Mouse (Mus musculus) ovary, adult 18-20 months (tissue): ENCODE results near the gene Gss.
"Not testable (repeated sequence)": the region's sequence is repeated elsewhere in the genome, so short reads cannot be mapped to it uniquely, and the experiment has no call there.

Experiments
- DNase-seq: peaks from one replicate; pipeline ENCODE4 v3.0.0; 2022; ENCODE audit warnings: low spot score, mixed read lengths

Gss gene

GRCm38 (mm10) chr2:155573996-155574395 is 18.6 kb downstream of the Gss start:
- no peak for DNase-seq

- DNase-seq = no peak
These were observed 19.6 kb downstream of the Gss start for GRCm38 (mm10) chr2:155573001-155573400.

- no peak for DNase-seq
These were observed 23.3 kb downstream of the Gss start for GRCm38 (mm10) chr2:155569223-155569807.

- no peak for DNase-seq
These were observed 24.9 kb downstream of the Gss start for GRCm38 (mm10) chr2:155567751-155568150.

DNA sequence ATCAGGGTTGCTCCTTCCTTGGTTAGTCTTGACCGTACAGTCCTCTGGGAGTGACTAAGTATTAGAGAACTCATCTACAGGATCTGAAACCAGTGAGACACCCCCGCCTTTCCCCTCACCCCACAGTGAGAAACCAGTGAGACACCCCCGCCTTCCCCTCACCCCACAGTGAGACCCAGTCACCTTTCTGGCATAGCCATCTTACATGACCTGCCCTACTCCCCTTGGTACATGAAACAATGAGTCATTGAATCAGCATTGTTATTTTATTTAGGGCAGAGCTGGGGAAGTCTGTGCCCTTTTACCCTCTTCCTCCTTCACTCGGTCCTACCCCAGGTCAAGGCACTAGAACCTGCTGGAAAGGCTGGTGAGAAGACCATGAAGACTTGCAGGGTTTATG is 29.7 kb downstream of the Gss start:
- DNase-seq = no peak

DNA sequence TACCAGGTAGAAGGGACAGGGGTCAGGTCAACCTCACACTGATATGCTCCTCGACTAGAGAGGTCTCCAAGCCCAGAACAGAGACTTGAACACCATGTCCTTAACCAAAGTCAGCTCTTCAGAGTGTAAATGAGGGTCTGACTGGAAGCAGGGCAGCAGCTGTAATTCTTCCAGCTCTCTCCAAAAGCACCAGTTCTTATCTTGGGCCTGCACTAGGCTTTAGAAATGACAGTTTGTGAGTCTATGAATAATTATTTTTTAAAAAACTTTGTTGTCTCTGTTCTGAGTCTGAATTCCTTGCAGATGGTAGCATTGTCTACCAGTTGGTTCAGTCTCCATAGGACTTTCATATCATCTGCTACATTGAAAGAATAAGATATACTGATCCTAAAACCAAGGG is 30.4 kb downstream of the Gss start:
- no peak for DNase-seq

GRCm38 (mm10) chr2:155554426-155554985 is 38.1 kb downstream of the Gss start:
- DNase-seq = no peak

- no peak for DNase-seq
These were observed 39.7 kb downstream of the Gss start for GRCm38 (mm10) chr2:155552949-155553354.

GRCm38 (mm10) chr2:155552336-155552735 is 40.3 kb downstream of the Gss start:
- no peak for DNase-seq

GRCm38 (mm10) chr2:155546955-155547354 is 45.7 kb downstream of the Gss start:
- DNase-seq = no peak

DNA sequence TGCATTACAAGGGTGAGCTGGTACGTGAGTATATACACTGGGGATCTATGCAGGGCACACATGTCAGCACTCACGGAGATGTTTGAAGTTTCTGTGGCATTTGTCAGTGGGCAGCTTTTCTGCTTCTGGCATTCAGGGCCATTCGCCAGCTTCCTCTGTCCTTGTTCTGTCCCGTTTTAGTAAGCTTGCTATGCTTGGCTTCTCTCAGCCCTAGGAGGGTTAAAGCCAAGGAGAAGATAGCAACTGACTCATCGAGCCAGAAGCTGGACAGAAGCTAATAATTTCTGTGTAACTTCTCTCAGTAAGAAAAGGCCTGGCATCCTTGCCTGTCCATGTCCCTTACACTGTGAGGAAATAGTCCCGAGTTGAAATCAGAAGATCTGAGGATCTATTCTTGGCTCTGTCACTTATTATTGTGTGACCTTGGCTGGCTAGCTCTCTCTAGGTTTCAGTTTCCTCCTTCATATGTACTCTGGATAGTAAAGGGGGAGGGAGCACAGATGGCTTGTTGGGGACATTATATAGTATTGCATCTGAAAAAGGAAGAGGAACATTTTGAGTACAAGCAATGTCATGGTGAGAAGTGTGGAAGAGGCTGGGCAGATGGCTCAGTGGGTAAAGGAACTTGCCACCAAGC is 51.7 kb downstream of the Gss start:
- peak; percentile 31 for DNase-seq

DNA sequence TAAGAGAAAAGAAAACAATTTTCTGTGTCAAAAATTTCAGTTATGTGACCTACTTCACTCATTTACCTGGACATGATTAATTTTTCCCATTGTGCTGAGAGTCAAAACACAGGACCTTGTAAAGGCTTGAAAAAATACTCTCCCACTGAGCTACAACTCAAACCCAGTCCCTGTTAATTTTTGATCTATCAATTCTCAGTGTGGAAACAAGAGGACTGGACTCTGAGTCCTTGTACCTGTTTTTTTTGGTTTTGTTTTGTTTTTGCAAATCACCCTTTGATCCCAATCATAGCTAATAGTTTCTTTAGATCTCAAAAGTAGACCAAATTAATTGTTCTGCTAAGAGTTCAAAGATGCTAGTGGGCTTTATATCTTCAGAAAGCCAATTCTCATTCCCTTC is 52.9 kb downstream of the Gss start:
- no peak for DNase-seq

DNA sequence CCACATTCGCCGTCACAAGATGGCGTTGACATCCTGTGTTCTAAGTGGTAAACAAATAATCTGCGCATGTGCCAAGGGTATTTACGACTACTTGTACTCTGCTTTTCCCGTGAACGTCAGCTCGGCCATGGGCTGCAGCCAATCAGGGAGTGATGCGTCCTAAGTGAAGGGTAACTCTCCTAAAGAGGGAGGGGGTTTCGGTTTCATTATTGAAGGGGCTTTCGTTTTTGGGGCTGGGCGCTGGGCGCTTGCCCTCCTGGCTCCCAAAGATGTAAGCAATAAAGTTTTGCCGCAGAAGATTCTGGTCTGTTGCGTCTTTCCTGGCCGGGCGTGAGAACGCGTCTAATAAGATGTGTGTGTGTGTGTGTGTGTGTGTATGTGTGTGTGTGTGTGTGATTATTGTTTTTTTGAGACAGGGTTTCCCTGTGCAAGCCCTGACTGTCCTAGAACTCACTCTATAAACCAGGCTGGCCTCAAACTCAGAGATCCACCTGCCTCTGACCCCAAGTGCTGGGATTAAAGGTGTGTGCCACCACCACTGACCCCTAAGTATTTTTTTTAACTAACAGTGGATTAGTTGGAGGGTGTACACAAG is 54.0 kb downstream of the Gss start:
- not testable (repeated sequence) for DNase-seq

- DNase-seq = no peak
These were observed 54.7 kb downstream of the Gss start for GRCm38 (mm10) chr2:155537761-155538462.

GRCm38 (mm10) chr2:155536292-155536691 is 56.3 kb downstream of the Gss start:
- DNase-seq = no peak

DNA sequence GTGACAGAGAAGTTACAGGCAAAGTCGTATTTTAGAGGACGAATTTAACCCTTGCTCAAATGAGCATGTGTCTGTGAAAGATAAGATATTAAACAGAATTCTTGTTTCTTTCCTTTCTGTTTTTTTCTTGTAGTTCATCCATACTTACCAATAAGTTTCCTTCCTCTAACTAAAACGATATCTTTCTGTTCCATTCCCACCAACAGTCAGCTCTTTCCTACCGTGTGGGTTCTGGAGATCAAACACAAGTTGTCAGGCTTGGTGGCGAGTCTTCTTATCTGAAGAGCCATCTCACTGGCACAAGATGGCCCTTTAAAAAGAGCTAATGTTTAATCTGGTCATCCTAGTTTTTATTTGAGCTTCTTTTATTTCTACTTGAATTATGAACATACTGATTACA is 65.2 kb downstream of the Gss start:
- no peak for DNase-seq

DNA sequence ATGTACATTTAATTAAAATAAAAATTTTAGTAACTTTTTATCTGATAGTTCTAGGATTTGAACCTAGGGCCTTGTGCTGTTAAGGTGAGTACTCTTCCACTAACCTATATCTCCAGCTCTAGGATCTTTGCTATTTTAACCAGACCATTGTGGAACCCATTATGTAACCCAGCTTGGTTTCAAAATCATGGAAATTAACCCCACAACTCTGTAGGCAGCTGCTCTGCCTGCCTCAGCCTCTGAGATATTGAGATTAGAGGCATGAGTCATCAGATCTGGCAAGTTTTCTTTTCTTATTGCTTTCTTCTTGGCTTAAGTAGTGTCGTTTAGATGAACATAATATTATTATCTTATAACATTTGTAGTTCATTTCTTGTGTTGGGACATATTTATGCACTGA is 68.2 kb downstream of the Gss start:
- no peak for DNase-seq

DNA sequence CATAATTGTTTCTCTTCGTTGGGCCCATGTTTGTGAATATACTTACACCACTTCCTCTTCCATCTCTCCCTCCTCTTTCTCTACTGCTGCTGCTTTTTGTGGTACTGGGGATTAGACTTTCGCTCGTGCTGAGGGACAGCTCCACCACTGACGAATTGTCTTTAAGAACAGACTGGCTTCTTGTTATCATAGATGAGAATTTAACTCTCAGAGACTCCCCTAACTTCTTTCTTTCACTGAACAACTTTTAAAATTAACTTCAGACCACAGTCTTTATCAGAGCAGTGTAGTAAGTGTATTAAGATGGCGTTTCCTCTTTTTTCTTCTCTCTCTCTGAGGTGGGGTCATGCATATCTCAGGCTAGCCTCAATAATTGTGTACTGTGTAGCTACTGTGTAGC is 68.9 kb downstream of the Gss start:
- no peak for DNase-seq

DNA sequence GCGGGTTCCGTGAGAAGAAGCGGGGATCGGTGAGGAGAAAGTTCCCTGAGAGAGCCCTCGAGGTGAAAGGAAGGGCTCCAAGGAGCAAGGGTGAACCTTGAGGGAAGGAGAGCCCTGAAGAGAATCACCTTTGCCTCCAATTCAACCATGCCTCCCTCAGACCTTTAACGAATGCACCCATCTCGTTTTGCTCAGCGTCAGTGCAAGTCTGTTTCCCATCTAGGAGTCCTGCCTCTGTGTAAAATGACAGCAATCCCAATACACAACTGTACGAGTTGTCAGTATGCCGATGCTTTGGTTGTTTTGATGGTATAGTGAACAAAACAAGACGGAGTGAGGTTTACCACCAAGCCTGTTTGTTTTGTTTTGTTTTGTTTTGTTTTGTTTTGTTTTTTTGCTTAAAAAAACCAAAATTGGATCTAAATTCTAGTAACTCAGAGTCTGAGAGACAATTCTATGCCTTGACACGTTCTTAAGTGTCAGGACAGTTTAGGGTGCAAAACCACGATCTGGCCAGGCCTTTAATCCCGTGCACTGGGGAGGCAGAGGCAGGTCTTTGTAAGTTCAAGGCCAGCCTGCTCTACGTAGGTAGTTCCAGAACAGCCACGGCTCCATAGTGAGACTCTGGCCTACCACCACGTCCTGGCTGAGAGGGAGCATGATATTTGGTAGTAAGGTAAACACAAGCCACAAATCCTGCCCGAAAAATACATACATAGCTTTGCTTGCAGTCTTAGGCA is 73.9 kb downstream of the Gss start:
- no peak for DNase-seq

DNA sequence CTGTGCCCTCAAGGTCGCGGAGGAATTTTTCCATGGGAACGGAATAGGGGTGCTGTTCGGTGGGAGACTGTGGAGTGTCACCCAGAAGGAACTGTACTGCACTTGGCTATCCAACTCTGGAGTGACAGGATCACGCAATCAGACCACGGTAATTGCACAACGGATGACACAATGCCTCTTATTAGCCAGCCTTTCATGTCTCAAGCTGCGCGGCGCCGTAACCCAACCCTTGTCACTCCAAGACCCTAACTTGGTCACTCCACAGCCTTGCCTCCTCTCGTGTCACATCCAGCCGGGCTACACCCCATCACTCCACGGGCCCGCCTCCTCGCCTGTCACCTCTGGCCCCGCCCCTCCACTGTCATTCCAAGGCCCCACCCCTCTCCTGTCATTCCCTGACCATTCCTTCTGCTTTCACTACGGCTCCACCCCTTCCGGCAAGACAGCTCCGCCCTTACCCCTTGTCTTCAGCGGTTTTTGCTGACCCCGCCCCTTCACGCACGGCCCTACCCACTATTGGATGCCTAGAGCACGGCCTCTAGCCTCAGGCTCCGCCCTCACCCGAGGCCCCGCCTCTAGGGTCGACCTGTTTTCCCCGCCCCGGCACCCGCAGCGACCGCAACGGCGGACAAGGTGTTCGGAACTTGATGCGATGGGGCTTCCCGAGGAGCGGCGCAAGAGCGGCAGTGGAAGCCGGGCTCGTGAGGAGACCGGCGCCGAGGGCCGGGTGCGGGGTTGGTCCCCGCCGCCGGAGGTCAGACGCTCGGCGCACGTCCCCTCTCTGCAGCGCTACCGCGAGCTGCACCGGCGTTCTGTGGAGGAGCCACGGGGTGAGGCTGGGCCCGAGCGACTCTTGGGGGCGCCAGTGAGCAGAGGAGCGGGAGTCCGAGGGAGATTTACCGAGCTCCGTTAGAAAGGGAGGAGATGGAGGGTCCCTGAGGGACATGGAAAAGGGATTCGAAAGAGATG is 74.9 kb downstream of the Gss start, which contains the start of the genes Acss2 and Ggt7:
TSS of gene Acss2 (plus strand) at position 494 of the 969 bp plus-strand sequence.
TSS of gene Ggt7 (minus strand) at position 783 of the 969 bp plus-strand sequence.
- DNase-seq = peak; percentile 98

GRCm38 (mm10) chr2:155515941-155516340 is 76.7 kb downstream of the Gss start:
- no peak for DNase-seq
